In the genomic region with DNA sequence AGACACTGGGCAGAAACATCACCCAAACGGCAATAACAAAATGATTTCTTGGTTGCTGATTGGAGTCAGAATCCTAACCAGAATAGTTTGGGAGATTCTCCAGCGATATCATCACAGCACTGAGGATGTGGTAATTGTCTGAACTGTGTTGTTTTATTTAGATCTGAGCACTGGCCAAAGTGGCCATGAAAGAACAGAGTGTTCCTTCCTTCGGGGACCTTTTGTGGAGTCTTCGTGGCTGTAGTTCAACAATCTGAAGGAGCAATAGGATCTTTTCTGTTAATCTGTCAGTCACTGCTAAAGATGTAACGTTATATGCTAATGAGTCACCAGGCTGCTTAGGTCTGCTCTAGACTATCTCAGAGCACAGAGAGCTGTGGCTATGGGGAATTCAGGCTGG, we compare ENCODE assay signal across 20 mouse cellular contexts.
DNase-seq lines count a peak whose midpoint lies in the region; ATAC-seq and TF ChIP-seq lines count a peak whose summit lies in the region.
"Had no signal": no experiment of that assay in that cellular context is flagged by ENCODE, and none has a peak within 500 bp of the region (broad histone marks: within the 10 kb centered on the region; RNA-seq: fewer than 3 reads in every experiment).

No protein-coding gene starts in this region.

- H3K4me3 ChIP-seq in forebrain, embryonic 16.5 days (replicated peaks; ENCODE audit: low read length) = no peak overlapping the region
- no peak overlapping the region for H3K4me3 ChIP-seq in forebrain, embryonic 15.5 days
- H3K4me3 ChIP-seq in kidney, postnatal 0 days (replicated peaks; ENCODE audit: low read depth, low read length) = no peak overlapping the region
- H3K4me3 ChIP-seq in neural tube, embryonic 15.5 days (replicated peaks) = no peak overlapping the region
- H3K4me3 ChIP-seq: embryonic facial prominence, embryonic 12.5 days; heart, adult 2 months; heart, embryonic 15.5 days; hindbrain, embryonic 13.5 days had no signal

- no peak overlapping the region for H3K27ac ChIP-seq in forebrain, embryonic 16.5 days (ENCODE audit: low read length)
- no peak overlapping the region for H3K27ac ChIP-seq in forebrain, embryonic 15.5 days (replicated peaks)
- H3K27ac ChIP-seq in kidney, postnatal 0 days = no peak overlapping the region
- H3K27ac ChIP-seq in neural tube, embryonic 15.5 days (replicated peaks) = no peak overlapping the region
- H3K27ac ChIP-seq: embryonic facial prominence, embryonic 12.5 days; heart, adult 2 months; heart, embryonic 15.5 days; hindbrain, embryonic 13.5 days had no signal

- no peak overlapping the region for H3K9ac ChIP-seq in forebrain, embryonic 16.5 days (replicated peaks; ENCODE audit: low read depth, low read length)
- H3K9ac ChIP-seq in forebrain, embryonic 15.5 days (replicated peaks) = no peak overlapping the region
- H3K9ac ChIP-seq in kidney, postnatal 0 days (ENCODE audit: low read depth, low read length) = no peak overlapping the region
- H3K9ac ChIP-seq in neural tube, embryonic 15.5 days (replicated peaks) = no peak overlapping the region
- H3K9ac ChIP-seq: embryonic facial prominence, embryonic 12.5 days; heart, embryonic 15.5 days; hindbrain, embryonic 13.5 days had no signal

- H3K9me3 ChIP-seq in forebrain, embryonic 16.5 days (ENCODE audit: control insufficient read depth, low read length) = no peaks in the 10 kb centered on the region
- no peaks in the 10 kb centered on the region for H3K9me3 ChIP-seq in forebrain, embryonic 15.5 days
- H3K9me3 ChIP-seq in kidney, postnatal 0 days (replicated peaks; ENCODE audit: low read length) = no peaks in the 10 kb centered on the region
- no peaks in the 10 kb centered on the region for H3K9me3 ChIP-seq in neural tube, embryonic 15.5 days (replicated peaks)
- H3K9me3 ChIP-seq: embryonic facial prominence, embryonic 12.5 days; heart, embryonic 15.5 days; hindbrain, embryonic 13.5 days had no signal

- ATAC-seq in forebrain, embryonic 16.5 days = peak; percentile 45; the same call in 1 of the 2 replicates
- ATAC-seq in forebrain, embryonic 15.5 days (replicated peaks) = no peak
- ATAC-seq in kidney, postnatal 0 days (replicated peaks; ENCODE audit: low FRiP score, low read depth) = no peak
- ATAC-seq in neural tube, embryonic 15.5 days (ENCODE audit: low FRiP score) = no peak
- ATAC-seq: intestine, embryonic 16.5 days had no signal

- WGBS in forebrain, embryonic 16.5 days = 23% methylated on average over 5 of the region's 5 CpGs
- 25% methylated on average over 5 of the region's 5 CpGs for WGBS in forebrain, embryonic 15.5 days
- 65% methylated on average over 5 of the region's 5 CpGs for WGBS in kidney, postnatal 0 days
- WGBS in neural tube, embryonic 15.5 days = 55% methylated on average over 5 of the region's 5 CpGs

- peak; percentile 3 for DNase-seq in kidney, postnatal 0 days (ENCODE audit: low spot score)
- no peak for DNase-seq in kidney, postnatal 25 days
- peak; percentile 21 for DNase-seq in brain, adult 2 months (ENCODE audit: low read depth, low spot score)
- DNase-seq in layer of hippocampus, adult 9-10 months (ENCODE audit: low spot score) = no peak
- DNase-seq: adrenal gland, postnatal 10 days; cerebellum, adult 18-20 months; cerebellum, adult 9-11 months; embryo, embryonic 11 days; gastrocnemius, postnatal 10 days; heart, adult 2 months; heart, postnatal 14 days; kidney, adult 2 months had no signal

- H3K27me3 ChIP-seq in forebrain, embryonic 16.5 days (replicated peaks; ENCODE audit: control insufficient read depth, insufficient read depth, low read length) = no peaks in the 10 kb centered on the region
- H3K27me3 ChIP-seq in forebrain, embryonic 15.5 days = no peaks in the 10 kb centered on the region
- no peaks in the 10 kb centered on the region for H3K27me3 ChIP-seq in kidney, postnatal 0 days (ENCODE audit: insufficient read depth, low read length)
- H3K27me3 ChIP-seq in neural tube, embryonic 15.5 days (replicated peaks) = no peaks in the 10 kb centered on the region
- H3K27me3 ChIP-seq: embryonic facial prominence, embryonic 12.5 days; heart, embryonic 15.5 days; hindbrain, embryonic 13.5 days had no signal

- no peaks in the 10 kb centered on the region for H3K36me3 ChIP-seq in forebrain, embryonic 16.5 days (ENCODE audit: control insufficient read depth, insufficient read depth)
- no peaks in the 10 kb centered on the region for H3K36me3 ChIP-seq in forebrain, embryonic 15.5 days
- no peaks in the 10 kb centered on the region for H3K36me3 ChIP-seq in kidney, postnatal 0 days (ENCODE audit: insufficient read depth, low read length)
- H3K36me3 ChIP-seq in neural tube, embryonic 15.5 days = no peaks in the 10 kb centered on the region
- H3K36me3 ChIP-seq: embryonic facial prominence, embryonic 12.5 days; heart, embryonic 15.5 days; hindbrain, embryonic 13.5 days had no signal

- peaks cover 7% of the 10 kb centered on the region for H3K4me1 ChIP-seq in forebrain, embryonic 16.5 days (replicated peaks; ENCODE audit: control insufficient read depth, insufficient read depth, low read length)
- peaks cover 5% of the 10 kb centered on the region; the same call in 1 of the 2 replicates for H3K4me1 ChIP-seq in forebrain, embryonic 15.5 days
- no peaks in the 10 kb centered on the region for H3K4me1 ChIP-seq in kidney, postnatal 0 days (replicated peaks; ENCODE audit: insufficient read depth, low read length)
- H3K4me1 ChIP-seq in neural tube, embryonic 15.5 days = 0 out of 2 replicates have a peak, but pooled peaks cover 3% of the 10 kb centered on the region
- H3K4me1 ChIP-seq: embryonic facial prominence, embryonic 12.5 days; heart, embryonic 15.5 days had no signal

- no peak overlapping the region for H3K4me2 ChIP-seq in forebrain, embryonic 16.5 days (ENCODE audit: low read length)
- no peak overlapping the region for H3K4me2 ChIP-seq in forebrain, embryonic 15.5 days (replicated peaks)
- H3K4me2 ChIP-seq in kidney, postnatal 0 days (ENCODE audit: low read length) = no peak overlapping the region
- H3K4me2 ChIP-seq in neural tube, embryonic 15.5 days = no peak overlapping the region
- H3K4me2 ChIP-seq: embryonic facial prominence, embryonic 12.5 days; heart, embryonic 11.5 days; heart, embryonic 15.5 days; hindbrain, embryonic 13.5 days had no signal

- TF ChIP-seq CTCF in kidney, postnatal 0 days (IDR thresholded peaks at IDR 0.05; ENCODE audit: low read depth) = no peak

Comparison
In these comparisons a context has a peak if more than half of its experiments do, and no peak if none do; other contexts are left out.
1. DNase-seq: peak in kidney, postnatal 0 days (single experiment) and brain, adult 2 months (single experiment); none in kidney, postnatal 25 days (0 of 2) and layer of hippocampus, adult 9-10 months (single experiment).